Mouse (Mus musculus) forebrain, postnatal 0 days (tissue): ENCODE data around the gene Sh2b1. TPM values are rescaled to one million over a fixed set of nuclear protein-coding genes. Genes with fewer than 3 reads are reported as not detected.

Source experiments
- ATAC-seq: fragments of 200-750 bp; cut with Nextera tagmentation; 2 replicates; pipeline ENCODE4 v1.8.0; 2017; ENCODE audit warnings: mild to moderate bottlenecking, moderate library complexity
- DNase-seq: peaks from one replicate; pipeline ENCODE4 v3.0.0-alpha.2; 2015
- H3K27ac ChIP-seq: fragments of 300-500 bp; sonication (generic); 2 replicates; pipeline ENCODE4 v1.5.1; 2014; ENCODE audit warnings: low read depth, mild to moderate bottlenecking, antibody characterized with exemption, low read length, moderate library complexity, mixed read lengths
- H3K27me3 ChIP-seq: fragments of 300-500 bp; sonication (generic); 2 replicates; pipeline ENCODE4 v1.6.1; 2014; ENCODE audit warnings: mild to moderate bottlenecking, low read length, mixed read lengths; ENCODE audit not compliant: insufficient read depth
- H3K36me3 ChIP-seq: fragments of 300-500 bp; sonication (generic); 2 replicates; pipeline ENCODE4 v1.6.1; 2014; ENCODE audit warnings: mild to moderate bottlenecking, moderate library complexity; ENCODE audit not compliant: insufficient read depth
- H3K4me1 ChIP-seq: fragments of 300-500 bp; sonication (generic); 2 replicates; pipeline ENCODE4 v1.6.1; 2014; ENCODE audit warnings: antibody characterized with exemption; ENCODE audit not compliant: insufficient read depth
- H3K4me2 ChIP-seq: fragments of 300-500 bp; sonication (generic); 2 replicates; pipeline ENCODE4 v1.6.1; 2014; ENCODE audit warnings: low read depth, mild to moderate bottlenecking, moderate library complexity
- H3K4me3 ChIP-seq: fragments of 300-500 bp; sonication (generic); 2 replicates; pipeline ENCODE4 v1.5.1; 2014; ENCODE audit warnings: low read depth, low read length, mixed read lengths
- H3K9ac ChIP-seq: fragments of 300-500 bp; sonication (generic); 2 replicates; pipeline ENCODE4 v1.6.1; 2014; ENCODE audit warnings: mild to moderate bottlenecking
- H3K9me3 ChIP-seq: fragments of 300-500 bp; sonication (generic); 2 replicates; pipeline ENCODE4 v1.6.1; 2016; ENCODE audit warnings: low read length
- CTCF ChIP-seq: sonication (generic); IDR thresholded peaks from 2 replicates; pipeline ENCODE4 v1.5.1; 2016; ENCODE audit warnings: antibody characterized with exemption, control low read depth, low read depth
- WGBS: fragments of 180-500 bp; shearing (Covaris S2); extraction: QIAGEN DNeasy Blood & Tissue Kit; methylation state at CpG from one replicate; pipeline ENCODE4 v1.1.7; 2014; 5-methylcytosine and 5-hydroxymethylcytosine counted together
- polyA plus RNA-seq: library from polyadenylated mRNA; unstranded; fragments of >200 nt; fragmentation: Nextera tagmentation; extraction: Ambion mirVana; gene quantifications from 2 replicates; pipeline ENCODE4 v1.2.1, GENCODE M21; 2015
- total RNA-seq: library from RNA; depleted of rRNA; stranded (reverse); fragments of >200 nt; gene quantifications from 2 replicates; pipeline ENCODE4 v1.2.3, GENCODE M21; 2014

Gene Sh2b1
- total and polyA plus RNA-seq, 2 experiments from 2014 or later = 35.4 to 70.4 TPM

GRCm38 (mm10) chr7:126474486-126474955, 703 bp downstream of the Sh2b1 start:
- Histone ChIP-seq H3K27ac (peak overlapping the region; percentile 94), H3K9ac (peak overlapping the region; percentile 92), H3K4me3 (peak overlapping the region; percentile 84), H3K4me2 (peak overlapping the region; percentile 95), H3K27me3 (no peaks in the 10 kb centered on the region), H3K9me3 (no peaks in the 10 kb centered on the region), H3K36me3 (peaks cover 33% of the 10 kb centered on the region), H3K4me1 (peaks cover 14% of the 10 kb centered on the region; the same call in 1 of the 2 replicates)
- WGBS = under 1% methylated on average over 27 of the region's 27 CpGs
- ATAC-seq (no peak), DNase-seq (no peak)
- no peak for TF ChIP-seq CTCF

DNA sequence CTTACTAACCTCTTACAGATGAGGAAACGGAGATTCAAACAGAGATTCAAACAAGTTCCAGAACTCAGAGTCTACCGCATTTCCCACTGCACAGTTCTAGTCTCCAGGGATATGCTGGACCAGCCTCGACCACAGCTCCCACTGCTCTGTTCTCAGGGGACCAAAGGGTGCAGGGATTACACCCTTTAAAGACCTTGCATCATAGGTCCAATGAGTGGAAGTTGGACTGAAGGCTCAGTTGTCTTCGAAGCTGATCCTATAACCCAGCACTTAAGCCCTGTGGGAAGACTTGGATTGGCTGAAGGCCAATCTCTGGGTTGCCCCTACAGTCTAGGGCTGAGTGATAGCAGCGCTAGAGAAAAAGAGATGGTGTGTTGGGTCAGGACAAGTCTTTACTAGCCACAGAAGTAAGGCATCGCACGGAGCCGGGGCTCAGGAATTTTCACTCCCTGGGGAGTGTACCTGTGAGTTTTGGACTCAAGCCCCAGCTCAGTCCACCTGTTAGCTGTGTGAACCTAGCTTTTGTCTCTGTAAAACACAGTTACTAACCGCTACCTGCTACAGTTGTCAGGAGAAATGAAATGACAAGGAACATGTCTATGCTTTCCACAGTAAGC, 1.6 kb downstream of the Sh2b1 start:
- Histone ChIP-seq H3K9ac (peak overlapping the region; percentile 92; the same call in 1 of the 2 replicates), H3K4me1 (peaks cover 14% of the 10 kb centered on the region; the same call in 1 of the 2 replicates), H3K4me3 (peak overlapping the region; percentile 84; the same call in 1 of the 2 replicates), H3K9me3 (no peaks in the 10 kb centered on the region), H3K27me3 (no peaks in the 10 kb centered on the region), H3K27ac (no peak overlapping the region), H3K4me2 (peak overlapping the region; percentile 95), H3K36me3 (peaks cover 43% of the 10 kb centered on the region)
- WGBS = 82% methylated on average over 9 of the region's 9 CpGs
- DNase-seq (no peak), ATAC-seq (no peak)
- no peak for TF ChIP-seq CTCF

DNA sequence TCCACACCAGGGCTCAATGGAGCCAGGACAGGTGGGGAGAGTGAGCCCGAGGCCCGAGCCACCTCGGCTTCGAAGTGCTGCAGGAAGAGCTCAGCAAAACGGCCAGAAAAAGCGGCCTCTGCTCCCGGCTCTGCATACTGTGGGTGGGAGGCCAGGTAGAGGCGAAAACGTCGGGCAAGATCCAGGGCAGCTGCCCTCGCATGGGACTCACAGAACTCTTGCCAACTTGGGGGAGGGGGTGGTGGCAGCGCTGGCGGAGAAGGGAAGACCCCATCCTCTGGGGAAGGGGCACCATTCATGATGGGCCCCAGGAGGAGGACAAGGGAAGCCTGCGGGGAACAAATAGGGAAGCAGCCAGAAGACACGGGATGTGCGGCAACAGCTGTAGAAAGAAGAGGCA, 2.5 kb downstream of the Sh2b1 start:
- H3K9me3 ChIP-seq = no peaks in the 10 kb centered on the region
- 91% methylated on average over 16 of the region's 16 CpGs for WGBS
- no peak for DNase-seq

DNA sequence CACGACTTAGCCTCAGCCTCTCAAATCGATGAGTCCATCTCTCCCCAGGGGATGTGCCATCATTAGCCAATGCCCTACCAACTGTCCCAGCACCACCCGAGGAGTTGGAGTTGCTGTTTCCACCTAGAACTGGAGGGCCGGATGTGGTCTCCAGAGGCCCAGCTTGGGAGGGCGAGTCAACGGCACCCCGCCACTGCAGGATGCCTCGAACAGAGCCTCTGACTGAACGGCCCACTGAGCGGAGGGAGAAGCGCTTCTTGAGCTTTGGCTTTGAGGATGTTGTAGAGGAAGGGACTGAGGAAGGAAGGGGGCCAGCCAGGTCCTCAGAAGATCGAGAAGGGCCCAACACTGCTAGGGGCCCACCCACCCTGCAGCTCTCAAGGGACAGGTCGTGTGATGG, 2.9 kb downstream of the Sh2b1 start:
- Histone ChIP-seq H3K9ac (no peak overlapping the region), H3K4me1 (peaks cover 14% of the 10 kb centered on the region; the same call in 1 of the 2 replicates), H3K27me3 (no peaks in the 10 kb centered on the region), H3K36me3 (peaks cover 54% of the 10 kb centered on the region), H3K27ac (no peak overlapping the region), H3K4me2 (no peak overlapping the region), H3K4me3 (no peak overlapping the region), H3K9me3 (no peaks in the 10 kb centered on the region)
- no peak for TF ChIP-seq CTCF
- ATAC-seq (no peak), DNase-seq (no peak)
- WGBS = 89% methylated on average over 13 of the region's 13 CpGs

More for the DNA sequence above, 2.5 kb downstream of the Sh2b1 start:
- H3K4me3 ChIP-seq = no peak overlapping the region
- TF ChIP-seq CTCF = no peak
- no peak for ATAC-seq
- H3K36me3 ChIP-seq = peaks cover 50% of the 10 kb centered on the region
- no peak overlapping the region for H3K4me2 ChIP-seq
- H3K27me3 ChIP-seq = no peaks in the 10 kb centered on the region
- H3K4me1 ChIP-seq = peaks cover 14% of the 10 kb centered on the region; the same call in 1 of the 2 replicates
- no peak overlapping the region for H3K9ac ChIP-seq
- no peak overlapping the region for H3K27ac ChIP-seq

- Histone ChIP-seq H3K9me3 (no peaks in the 10 kb centered on the region), H3K4me1 (peaks cover 14% of the 10 kb centered on the region; the same call in 1 of the 2 replicates), H3K36me3 (peaks cover 58% of the 10 kb centered on the region), H3K9ac (no peak overlapping the region), H3K27ac (no peak overlapping the region), H3K27me3 (no peaks in the 10 kb centered on the region), H3K4me3 (no peak overlapping the region), H3K4me2 (no peak overlapping the region)
- no peak for DNase-seq
- no peak for ATAC-seq
- WGBS = 79% methylated on average over 4 of the region's 4 CpGs
- TF ChIP-seq CTCF = no peak
Measured at GRCm38 (mm10) chr7:126471853-126472252, 3.4 kb downstream of the Sh2b1 start.

DNA sequence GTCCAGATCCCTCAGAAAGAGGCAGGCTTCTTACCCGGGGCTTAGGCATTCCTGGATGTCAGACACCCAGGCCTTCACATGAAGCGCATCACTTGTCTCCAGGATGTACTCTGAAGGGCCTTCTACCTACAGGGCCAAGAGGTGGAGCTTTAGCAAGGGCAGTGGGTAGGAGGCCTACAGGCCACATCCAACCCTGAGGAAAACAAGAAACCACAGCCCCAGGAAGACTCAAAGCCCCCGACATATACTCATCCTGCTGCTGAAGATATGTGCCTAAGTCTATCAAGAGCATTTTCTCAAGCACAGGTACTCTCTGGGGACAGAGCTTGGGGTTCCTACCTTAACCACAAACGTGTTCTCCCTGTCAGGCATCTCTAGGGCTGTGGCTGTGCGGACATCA, 3.9 kb downstream of the Sh2b1 start:
- no peak for TF ChIP-seq CTCF
- Histone ChIP-seq H3K27me3 (no peaks in the 10 kb centered on the region), H3K9ac (no peak overlapping the region), H3K36me3 (peaks cover 62% of the 10 kb centered on the region), H3K27ac (no peak overlapping the region), H3K4me2 (no peak overlapping the region), H3K9me3 (no peaks in the 10 kb centered on the region), H3K4me3 (no peak overlapping the region), H3K4me1 (peaks cover 14% of the 10 kb centered on the region; the same call in 1 of the 2 replicates)
- ATAC-seq (no peak), DNase-seq (no peak)
- 97% methylated on average over 5 of the region's 5 CpGs for WGBS

GRCm38 (mm10) chr7:126470077-126470476, 5.1 kb downstream of the Sh2b1 start:
- H3K36me3 ChIP-seq = peaks cover 64% of the 10 kb centered on the region
- H3K27ac ChIP-seq = no peak overlapping the region
- no peaks in the 10 kb centered on the region for H3K27me3 ChIP-seq
- ATAC-seq (no peak), DNase-seq (no peak)
- WGBS = 90% methylated on average over 6 of the region's 6 CpGs
- no peaks in the 10 kb centered on the region for H3K9me3 ChIP-seq
- H3K4me2 ChIP-seq = no peak overlapping the region
- H3K4me1 ChIP-seq = peaks cover 9% of the 10 kb centered on the region; the same call in 1 of the 2 replicates
- TF ChIP-seq CTCF = no peak
- no peak overlapping the region for H3K9ac ChIP-seq
- no peak overlapping the region for H3K4me3 ChIP-seq
